Mouse (Mus musculus): ENCODE measurements around the gene Casp9. TPM values are rescaled to one million over a fixed set of nuclear protein-coding genes. Genes with fewer than 3 reads are reported as not detected.

Casp9 gene
- 20.4 and 21.2 TPM in 2 replicates for polyA plus RNA-seq (2014; fragmentation: Nextera tagmentation; extraction: Ambion mirVana)

DNA sequence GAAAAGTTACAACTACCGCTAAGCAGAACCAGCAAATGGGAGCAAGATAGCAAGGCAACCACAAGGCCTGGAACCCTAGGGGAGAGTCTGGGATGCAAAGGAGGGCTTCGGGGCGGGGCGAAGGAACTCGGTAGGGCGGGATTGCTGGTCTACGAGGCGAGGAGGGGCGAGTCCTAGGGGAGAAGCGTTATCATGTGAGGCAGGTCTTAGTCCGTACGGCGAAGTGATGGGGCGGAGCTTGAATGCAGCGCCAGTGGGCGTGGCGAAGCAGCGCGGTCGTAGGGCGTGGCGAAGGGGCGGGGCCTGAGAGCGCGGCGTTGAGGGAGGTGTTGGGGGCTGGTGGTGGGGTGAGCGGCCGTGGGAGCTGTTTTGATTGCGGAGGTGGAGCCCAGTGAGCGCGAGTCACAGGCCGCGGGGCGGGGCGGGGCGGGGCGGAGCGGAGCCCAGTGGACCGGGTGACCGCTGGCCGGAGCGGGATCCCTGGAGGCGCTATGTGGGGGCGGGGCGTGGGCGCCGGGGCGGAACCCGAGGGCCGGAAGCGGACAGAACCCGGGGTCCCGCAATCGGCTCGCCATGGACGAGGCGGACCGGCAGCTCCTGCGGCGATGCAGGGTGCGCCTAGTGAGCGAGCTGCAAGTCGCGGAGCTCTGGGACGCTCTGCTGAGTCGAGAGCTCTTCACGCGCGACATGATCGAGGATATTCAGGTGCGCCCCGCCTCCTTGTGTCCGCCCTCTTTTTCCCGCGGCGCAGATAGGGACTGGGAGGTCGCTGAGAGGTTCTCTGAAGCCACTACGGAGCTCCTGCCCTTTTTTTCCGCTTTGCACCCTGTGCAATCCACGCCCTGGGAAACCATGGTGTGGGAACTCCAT, at the start of gene Casp9:
Casp9 (plus strand) TSS at position 331 of the 870 bp plus-strand sequence.
- H3K9ac ChIP-seq (ENCODE audit: low read length): peak within 1 kb of the TSS; percentile 72
- H3K4me1 ChIP-seq (replicated peaks; ENCODE audit: control insufficient read depth, insufficient read depth, low read length): peaks cover 7% of the 10 kb centered on the region
- WGBS: under 1% methylated on average over 75 of the region's 80 CpGs

GRCm38 (mm10) chr4:141746578-141747346, 46.6 kb upstream of the Casp9 start, which contains the start of gene Agmat:
TSS of gene Agmat (plus strand) at chr4:141746672.
- DNase-seq (ENCODE audit: low spot score) (no peak), ATAC-seq (replicated peaks; ENCODE audit: low FRiP score) (no peak)
- no peaks in the 10 kb centered on the region for H3K9me3 ChIP-seq (ENCODE audit: control insufficient read depth, low read length)
- no peak within 1 kb of the TSS for H3K27ac ChIP-seq (ENCODE audit: low read depth, low read length)
- 29% methylated on average over 25 of the region's 25 CpGs for WGBS
- no peaks in the 10 kb centered on the region for H3K4me1 ChIP-seq (replicated peaks; ENCODE audit: control insufficient read depth, insufficient read depth, low read length)
- H3K36me3 ChIP-seq (ENCODE audit: control insufficient read depth, insufficient read depth, low read length): no peaks in the 10 kb centered on the region
- H3K9ac ChIP-seq (ENCODE audit: low read length): no peak within 1 kb of the TSS
- no peak within 1 kb of the TSS for H3K4me3 ChIP-seq (ENCODE audit: low read depth, low read length)
- H3K4me2 ChIP-seq (ENCODE audit: low read depth, low read length, severe bottlenecking): no peak within 1 kb of the TSS
- no peaks in the 10 kb centered on the region for H3K27me3 ChIP-seq (ENCODE audit: control insufficient read depth, insufficient read depth, low read length)

More for the DNA sequence above, at the start of gene Casp9:
- Histone ChIP-seq H3K27me3 (ENCODE audit: control insufficient read depth, insufficient read depth, low read length) (no peaks in the 10 kb centered on the region), H3K36me3 (ENCODE audit: control insufficient read depth, insufficient read depth, low read length) (no peaks in the 10 kb centered on the region), H3K4me2 (ENCODE audit: low read depth, low read length, severe bottlenecking) (peak within 1 kb of the TSS; percentile 45), H3K4me3 (ENCODE audit: low read depth, low read length) (peak within 1 kb of the TSS; percentile 67), H3K27ac (ENCODE audit: low read depth, low read length) (peak within 1 kb of the TSS; percentile 80), H3K9me3 (ENCODE audit: control insufficient read depth, low read length) (no peaks in the 10 kb centered on the region)
- DNase-seq (ENCODE audit: low spot score) (peak; percentile 99), ATAC-seq (replicated peaks; ENCODE audit: low FRiP score) (peak; percentile 84)

DNA sequence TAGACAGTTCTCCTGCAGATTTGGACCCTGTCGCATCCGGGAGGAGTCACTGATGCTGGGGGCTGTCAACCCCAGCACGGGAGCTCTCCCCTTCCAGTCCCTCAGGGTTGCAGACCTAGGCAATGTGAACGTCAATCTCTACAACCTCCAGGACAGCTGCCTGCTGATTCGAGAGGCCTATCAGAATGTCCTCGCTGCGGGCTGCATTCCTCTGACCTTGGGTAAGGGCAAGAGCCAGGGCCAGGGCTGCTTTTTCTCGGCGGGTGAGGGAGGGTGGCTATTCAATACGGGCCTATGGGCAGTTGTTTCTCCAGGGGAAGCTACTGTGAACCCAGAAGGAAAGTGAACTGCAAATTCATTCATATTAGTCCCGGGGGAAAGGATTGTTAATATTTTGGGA, 43.9 kb upstream of the Casp9 start:
- no peaks in the 10 kb centered on the region for H3K36me3 ChIP-seq (ENCODE audit: control insufficient read depth, insufficient read depth, low read length)
- H3K4me1 ChIP-seq (replicated peaks; ENCODE audit: control insufficient read depth, insufficient read depth, low read length): no peaks in the 10 kb centered on the region
- 50% methylated on average over 11 of the region's 11 CpGs for WGBS
- H3K4me3 ChIP-seq (ENCODE audit: low read depth, low read length): no peak overlapping the region
- no peak overlapping the region for H3K9ac ChIP-seq (ENCODE audit: low read length)
- H3K9me3 ChIP-seq (ENCODE audit: control insufficient read depth, low read length): no peaks in the 10 kb centered on the region
- no peak overlapping the region for H3K27ac ChIP-seq (ENCODE audit: low read depth, low read length)
- H3K27me3 ChIP-seq (ENCODE audit: control insufficient read depth, insufficient read depth, low read length): no peaks in the 10 kb centered on the region
- H3K4me2 ChIP-seq (ENCODE audit: low read depth, low read length, severe bottlenecking): no peak overlapping the region
- DNase-seq (ENCODE audit: low spot score) (no peak), ATAC-seq (replicated peaks; ENCODE audit: low FRiP score) (no peak)

- Histone ChIP-seq H3K27ac (ENCODE audit: low read depth, low read length) (no peak overlapping the region), H3K9ac (ENCODE audit: low read length) (no peak overlapping the region), H3K9me3 (ENCODE audit: control insufficient read depth, low read length) (no peaks in the 10 kb centered on the region), H3K4me3 (ENCODE audit: low read depth, low read length) (no peak overlapping the region), H3K4me2 (ENCODE audit: low read depth, low read length, severe bottlenecking) (no peak overlapping the region), H3K27me3 (ENCODE audit: control insufficient read depth, insufficient read depth, low read length) (no peaks in the 10 kb centered on the region), H3K36me3 (ENCODE audit: control insufficient read depth, insufficient read depth, low read length) (no peaks in the 10 kb centered on the region), H3K4me1 (replicated peaks; ENCODE audit: control insufficient read depth, insufficient read depth, low read length) (no peaks in the 10 kb centered on the region)
- ATAC-seq (replicated peaks; ENCODE audit: low FRiP score) (no peak), DNase-seq (ENCODE audit: low spot score) (no peak)
- 73% methylated on average over 3 of the region's 3 CpGs for WGBS
Observed at GRCm38 (mm10) chr4:141750826-141751225, 42.6 kb upstream of the Casp9 start.

- H3K4me2 ChIP-seq (ENCODE audit: low read depth, low read length, severe bottlenecking): no peak overlapping the region
- H3K4me3 ChIP-seq (ENCODE audit: low read depth, low read length): no peak overlapping the region
- no peaks in the 10 kb centered on the region for H3K36me3 ChIP-seq (ENCODE audit: control insufficient read depth, insufficient read depth, low read length)
- DNase-seq (ENCODE audit: low spot score) (no peak), ATAC-seq (replicated peaks; ENCODE audit: low FRiP score) (no peak)
- H3K9ac ChIP-seq (ENCODE audit: low read length): no peak overlapping the region
- no peaks in the 10 kb centered on the region for H3K4me1 ChIP-seq (replicated peaks; ENCODE audit: control insufficient read depth, insufficient read depth, low read length)
- no peaks in the 10 kb centered on the region for H3K9me3 ChIP-seq (ENCODE audit: control insufficient read depth, low read length)
- H3K27ac ChIP-seq (ENCODE audit: low read depth, low read length): no peak overlapping the region
- H3K27me3 ChIP-seq (ENCODE audit: control insufficient read depth, insufficient read depth, low read length): no peaks in the 10 kb centered on the region
- 54% methylated on average over 4 of the region's 4 CpGs for whole genome bisulfite sequencing
Observed at GRCm38 (mm10) chr4:141751419-141752075, 41.9 kb upstream of the Casp9 start.

GRCm38 (mm10) chr4:141752076-141752421, 41.4 kb upstream of the Casp9 start:
- no peak overlapping the region for H3K4me3 ChIP-seq (ENCODE audit: low read depth, low read length)
- no peaks in the 10 kb centered on the region for H3K36me3 ChIP-seq (ENCODE audit: control insufficient read depth, insufficient read depth, low read length)
- no peak overlapping the region for H3K9ac ChIP-seq (ENCODE audit: low read length)
- WGBS: 20% methylated on average over 4 of the region's 4 CpGs
- DNase-seq (ENCODE audit: low spot score) (no peak), ATAC-seq (replicated peaks; ENCODE audit: low FRiP score) (no peak)
- no peak overlapping the region for H3K27ac ChIP-seq (ENCODE audit: low read depth, low read length)
- H3K4me2 ChIP-seq (ENCODE audit: low read depth, low read length, severe bottlenecking): no peak overlapping the region
- H3K9me3 ChIP-seq (ENCODE audit: control insufficient read depth, low read length): no peaks in the 10 kb centered on the region
- no peaks in the 10 kb centered on the region for H3K4me1 ChIP-seq (replicated peaks; ENCODE audit: control insufficient read depth, insufficient read depth, low read length)
- no peaks in the 10 kb centered on the region for H3K27me3 ChIP-seq (ENCODE audit: control insufficient read depth, insufficient read depth, low read length)

- 92% methylated on average over 19 of the region's 19 CpGs for WGBS
- H3K4me3 ChIP-seq (ENCODE audit: low read depth, low read length): no peak overlapping the region
- no peak overlapping the region for H3K9ac ChIP-seq (ENCODE audit: low read length)
- DNase-seq (ENCODE audit: low spot score): no peak
- H3K27ac ChIP-seq (ENCODE audit: low read depth, low read length): no peak overlapping the region
- H3K27me3 ChIP-seq (ENCODE audit: control insufficient read depth, insufficient read depth, low read length): no peaks in the 10 kb centered on the region
- no peaks in the 10 kb centered on the region for H3K9me3 ChIP-seq (ENCODE audit: control insufficient read depth, low read length)
- ATAC-seq (replicated peaks; ENCODE audit: low FRiP score): no peak
- H3K4me2 ChIP-seq (ENCODE audit: low read depth, low read length, severe bottlenecking): no peak overlapping the region
- no peaks in the 10 kb centered on the region for H3K4me1 ChIP-seq (replicated peaks; ENCODE audit: control insufficient read depth, insufficient read depth, low read length)
- H3K36me3 ChIP-seq (ENCODE audit: control insufficient read depth, insufficient read depth, low read length): no peaks in the 10 kb centered on the region
Observed at GRCm38 (mm10) chr4:141755375-141755930, 38.0 kb upstream of the Casp9 start.

GRCm38 (mm10) chr4:141757124-141757523, 36.3 kb upstream of the Casp9 start:
- H3K4me2 ChIP-seq (ENCODE audit: low read depth, low read length, severe bottlenecking): no peak overlapping the region
- WGBS: 88% methylated on average over 3 of the region's 3 CpGs
- H3K27me3 ChIP-seq (ENCODE audit: control insufficient read depth, insufficient read depth, low read length): no peaks in the 10 kb centered on the region
- H3K4me3 ChIP-seq (ENCODE audit: low read depth, low read length): no peak overlapping the region
- H3K4me1 ChIP-seq (replicated peaks; ENCODE audit: control insufficient read depth, insufficient read depth, low read length): no peaks in the 10 kb centered on the region
- H3K36me3 ChIP-seq (ENCODE audit: control insufficient read depth, insufficient read depth, low read length): no peaks in the 10 kb centered on the region
- H3K9ac ChIP-seq (ENCODE audit: low read length): no peak overlapping the region
- DNase-seq (ENCODE audit: low spot score) (no peak), ATAC-seq (replicated peaks; ENCODE audit: low FRiP score) (no peak)
- H3K27ac ChIP-seq (ENCODE audit: low read depth, low read length): no peak overlapping the region
- H3K9me3 ChIP-seq (ENCODE audit: control insufficient read depth, low read length): no peaks in the 10 kb centered on the region
